Mouse (Mus musculus) forebrain, embryonic 13.5 days (tissue): ENCODE measurements at regions not wholly inside any gene's neighbourhood (a gene's known extent, or its start where the extent isn't known, plus 50 kb on each side); places are given as distances from the start of the nearest gene placed in this dataset.

Source experiments
- ATAC-seq: fragments of 200-750 bp; cut with Nextera tagmentation; 2 replicates; pipeline ENCODE4 v1.8.0; 2017
- H3K27ac ChIP-seq: fragments of 300-500 bp; sonication (generic); 2 replicates; pipeline ENCODE4 v1.5.1; 2015; ENCODE audit warnings: inconsistent platforms, mild to moderate bottlenecking, moderate library complexity
- H3K27me3 ChIP-seq: fragments of 300-500 bp; sonication (generic); 2 replicates; pipeline ENCODE4 v1.6.1; 2015; ENCODE audit warnings: mild to moderate bottlenecking, inconsistent platforms
- H3K36me3 ChIP-seq: fragments of 300-500 bp; sonication (generic); 2 replicates; pipeline ENCODE4 v1.6.1; 2015; ENCODE audit warnings: mild to moderate bottlenecking, inconsistent platforms; ENCODE audit not compliant: poor library complexity, severe bottlenecking
- H3K4me1 ChIP-seq: fragments of 300-500 bp; sonication (generic); 2 replicates; pipeline ENCODE4 v1.6.1; 2015; ENCODE audit warnings: inconsistent platforms
- H3K4me2 ChIP-seq: fragments of 300-500 bp; sonication (generic); 2 replicates; pipeline ENCODE4 v1.6.1; 2015; ENCODE audit warnings: inconsistent platforms, mild to moderate bottlenecking, moderate library complexity
- H3K4me3 ChIP-seq: fragments of 300-500 bp; sonication (generic); 2 replicates; pipeline ENCODE4 v1.5.1; 2015; ENCODE audit warnings: mild to moderate bottlenecking, inconsistent platforms
- H3K9ac ChIP-seq: fragments of 300-500 bp; sonication (generic); 2 replicates; pipeline ENCODE4 v1.6.1; 2015; ENCODE audit warnings: mild to moderate bottlenecking, inconsistent platforms
- H3K9me3 ChIP-seq: fragments of 300-500 bp; sonication (generic); replicated peaks from 2 replicates; pipeline ENCODE4 v1.6.1; 2016; ENCODE audit warnings: inconsistent platforms
- WGBS: fragments of 180-500 bp; shearing (Covaris S2); methylation state at CpG from one replicate; pipeline ENCODE4 v1.1.7; 2015; 5-methylcytosine and 5-hydroxymethylcytosine counted together

GRCm38 (mm10) chr10:66951935-66952334 is 144.0 kb upstream of the Jmjd1c start:
- Histone ChIP-seq H3K4me2 (no peak overlapping the region), H3K27me3 (no peaks in the 10 kb centered on the region), H3K9me3 (no peaks in the 10 kb centered on the region), H3K36me3 (no peaks in the 10 kb centered on the region), H3K4me1 (0 out of 2 replicates have a peak, but pooled peaks cover 4% of the 10 kb centered on the region), H3K9ac (no peak overlapping the region), H3K4me3 (no peak overlapping the region), H3K27ac (no peak overlapping the region)
- no peak for ATAC-seq
- WGBS, result 82% methylated on average over 9 of the region's 9 CpGs

DNA sequence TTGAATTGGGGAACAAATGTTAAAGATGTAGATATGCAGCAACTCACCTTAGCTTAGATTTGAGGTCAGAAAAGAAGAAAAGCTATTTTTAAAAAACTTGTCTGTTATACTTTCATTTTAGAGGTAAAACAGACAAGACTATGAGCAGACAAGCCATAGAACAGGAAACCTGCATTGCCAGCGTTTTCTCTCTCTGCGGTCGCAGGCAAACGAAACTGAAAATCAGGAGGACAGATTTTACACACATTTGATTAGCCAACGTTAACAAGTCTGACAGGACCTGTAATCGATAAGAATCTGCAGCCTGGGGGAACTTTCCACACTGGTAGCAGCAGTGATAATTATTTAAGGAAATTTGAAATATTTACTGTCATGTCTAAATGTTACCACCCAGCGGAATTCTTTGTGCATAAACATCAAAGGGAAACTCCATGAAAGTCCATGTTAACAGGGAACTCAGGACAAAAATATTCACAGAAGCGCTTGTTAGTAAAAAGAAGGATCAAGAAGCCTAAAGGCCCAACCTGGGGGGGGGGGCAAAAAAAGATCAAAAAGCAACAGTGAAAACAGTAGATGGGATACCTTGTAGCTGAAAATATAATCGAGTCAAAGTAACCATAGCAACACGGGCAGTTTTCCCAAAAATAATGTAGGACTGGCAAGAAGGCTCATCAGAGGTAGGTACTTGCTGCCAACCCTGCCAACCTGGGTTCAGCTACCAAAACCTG is 142.5 kb upstream of the Jmjd1c start:
- no peaks in the 10 kb centered on the region for H3K27me3 ChIP-seq
- no peak for ATAC-seq
- H3K9me3 ChIP-seq, result no peaks in the 10 kb centered on the region
- H3K36me3 ChIP-seq, result no peaks in the 10 kb centered on the region
- H3K4me1 ChIP-seq, result 0 out of 2 replicates have a peak, but pooled peaks cover 4% of the 10 kb centered on the region
- no peak overlapping the region for H3K27ac ChIP-seq
- 75% methylated on average over 10 of the region's 10 CpGs for WGBS
- H3K4me3 ChIP-seq, result no peak overlapping the region
- H3K9ac ChIP-seq, result no peak overlapping the region
- no peak overlapping the region for H3K4me2 ChIP-seq

DNA sequence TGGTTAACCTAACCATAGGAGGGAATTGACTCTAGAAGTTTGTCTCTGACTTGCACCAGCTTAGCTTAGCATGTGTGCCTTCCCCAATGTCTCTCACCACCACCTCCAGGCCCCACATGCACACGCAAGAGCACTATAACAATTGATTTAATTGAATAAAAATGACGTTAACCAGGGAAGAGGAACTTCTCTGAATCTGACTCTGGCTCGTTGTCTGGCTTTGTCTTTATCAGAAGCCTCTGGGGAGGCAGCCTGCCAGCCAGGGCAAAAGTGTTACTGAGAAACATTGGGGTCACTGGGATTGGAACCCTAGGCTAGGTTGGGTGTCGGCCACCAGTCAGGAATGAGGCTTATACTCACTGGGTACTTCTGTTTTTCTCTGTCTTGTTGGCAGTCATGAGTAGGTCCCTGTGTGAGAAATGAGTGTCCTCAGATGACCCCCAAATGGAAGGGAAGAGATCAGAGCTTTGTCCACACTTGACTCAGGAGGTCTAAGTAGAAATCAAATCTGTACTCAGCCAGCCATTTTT is 141.9 kb upstream of the Jmjd1c start:
- no peak overlapping the region for H3K4me3 ChIP-seq
- H3K36me3 ChIP-seq, result no peaks in the 10 kb centered on the region
- H3K27ac ChIP-seq, result no peak overlapping the region
- no peak overlapping the region for H3K9ac ChIP-seq
- H3K4me1 ChIP-seq, result 0 out of 2 replicates have a peak, but pooled peaks cover 4% of the 10 kb centered on the region
- H3K9me3 ChIP-seq, result no peaks in the 10 kb centered on the region
- H3K27me3 ChIP-seq, result no peaks in the 10 kb centered on the region
- 72% methylated on average over 4 of the region's 4 CpGs for WGBS
- H3K4me2 ChIP-seq, result no peak overlapping the region
- ATAC-seq, result no peak

- no peak for ATAC-seq
- WGBS, result 77% methylated on average over 5 of the region's 5 CpGs
Observed at GRCm38 (mm10) chr10:66955430-66955829, 140.5 kb upstream of the Jmjd1c start.

DNA sequence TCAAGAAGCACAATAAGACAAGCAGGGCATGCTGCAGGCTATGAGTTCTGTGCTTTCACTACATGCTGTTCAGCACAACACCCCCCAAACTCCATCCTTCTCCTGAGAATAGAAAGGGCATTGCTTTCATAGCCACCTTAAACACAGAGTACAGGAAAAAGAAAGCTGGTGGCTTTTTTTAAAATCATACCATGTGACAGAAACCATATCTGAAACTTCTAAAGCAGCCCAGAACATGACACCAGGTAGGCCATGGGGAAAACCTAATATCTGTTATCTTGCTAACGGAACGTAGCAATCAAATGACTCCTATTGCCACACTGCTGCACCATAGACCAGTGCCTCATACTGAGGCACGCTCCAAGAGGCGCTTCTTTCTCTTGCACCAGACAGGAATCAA is 139.3 kb upstream of the Jmjd1c start:
- Histone ChIP-seq H3K27ac (no peak overlapping the region), H3K4me1 (0 out of 2 replicates have a peak, but pooled peaks cover 4% of the 10 kb centered on the region), H3K9me3 (no peaks in the 10 kb centered on the region), H3K36me3 (no peaks in the 10 kb centered on the region), H3K4me2 (no peak overlapping the region), H3K27me3 (no peaks in the 10 kb centered on the region), H3K9ac (no peak overlapping the region), H3K4me3 (no peak overlapping the region)
- ATAC-seq, result no peak
- 89% methylated on average over 4 of the region's 4 CpGs for WGBS

More at GRCm38 (mm10) chr10:66955430-66955829, 140.5 kb upstream of the Jmjd1c start:
- Histone ChIP-seq H3K27me3 (no peaks in the 10 kb centered on the region), H3K36me3 (no peaks in the 10 kb centered on the region), H3K27ac (no peak overlapping the region), H3K4me2 (no peak overlapping the region), H3K9me3 (no peaks in the 10 kb centered on the region), H3K4me1 (0 out of 2 replicates have a peak, but pooled peaks cover 4% of the 10 kb centered on the region), H3K9ac (no peak overlapping the region), H3K4me3 (no peak overlapping the region)

- Histone ChIP-seq H3K4me1 (0 out of 2 replicates have a peak, but pooled peaks cover 4% of the 10 kb centered on the region), H3K9me3 (no peaks in the 10 kb centered on the region), H3K27ac (no peak overlapping the region), H3K36me3 (no peaks in the 10 kb centered on the region), H3K9ac (no peak overlapping the region), H3K27me3 (no peaks in the 10 kb centered on the region), H3K4me3 (no peak overlapping the region), H3K4me2 (no peak overlapping the region)
- 91% methylated on average over 4 of the region's 4 CpGs for WGBS
- no peak for ATAC-seq
Observed at GRCm38 (mm10) chr10:66957373-66957772, 138.6 kb upstream of the Jmjd1c start.
